Mouse (Mus musculus) small intestine, adult 2 months (tissue): ENCODE results near the gene Lrrc8c.
"Not testable (repeated sequence)": the region's sequence is repeated elsewhere in the genome, so short reads cannot be mapped to it uniquely, and the experiment has no call there.

Experiments
- CTCF ChIP-seq: fragments of 200-500 bp; IDR thresholded peaks from 2 replicates; pipeline ENCODE4 v1.5.1; 2012; ENCODE audit warnings: low read depth, mild to moderate bottlenecking, control low read depth, inconsistent platforms, low read length, moderate library complexity, mixed read lengths; ENCODE audit not compliant: insufficient replicate concordance, insufficient read length; ENCODE audit errors: extremely low read depth
- POLR2A ChIP-seq: fragments of 200-500 bp; IDR thresholded peaks from 2 replicates; pipeline ENCODE4 v1.6.1; 2012; ENCODE audit warnings: low read depth, mild to moderate bottlenecking, control low read depth, inconsistent platforms, low read length, moderate library complexity

GRCm38 (mm10) chr5:105638266-105638665 lies 119.1 kb downstream of the Lrrc8c start:
- TF ChIP-seq CTCF, POLR2A: not testable (repeated sequence)
